Mouse (Mus musculus): ENCODE measurements around the gene Ick.

DNA sequence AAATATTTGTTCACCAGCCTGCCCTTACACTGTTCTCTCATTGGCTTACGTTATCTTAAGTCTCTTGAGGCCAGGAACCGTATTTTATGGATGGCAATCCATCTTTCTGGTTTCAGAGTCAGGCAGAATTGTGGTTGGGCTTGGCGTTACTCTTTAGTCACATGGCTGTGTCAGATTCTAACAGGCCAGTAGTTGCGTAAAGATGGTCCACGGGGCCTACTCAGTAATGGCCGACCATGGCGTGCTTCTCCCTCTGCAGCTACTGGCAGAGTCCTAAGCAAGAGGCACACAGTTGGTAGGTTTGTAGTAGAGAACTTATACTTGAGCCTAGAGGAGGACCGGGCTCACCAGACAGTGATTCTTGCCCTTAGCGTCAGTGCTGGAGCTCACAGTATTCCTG is 6.8 kb downstream of the Ick start:
- TF ChIP-seq CTCF (IDR thresholded peaks at IDR 0.05 in 2 of 3, conservative IDR thresholded peaks at IDR 0.05 in 1 of 3; ENCODE audit: control insufficient read depth in 1 of 3, insufficient read depth in 1 of 3, low read depth in 2 of 3, low read length in 3 of 3, poor library complexity in 1 of 3, severe bottlenecking in 1 of 3): no peak
- TF ChIP-seq USF2 (IDR thresholded peaks at IDR 0.05; ENCODE audit: borderline replicate concordance in 1 of 2, insufficient read depth in 1 of 2, low read depth in 1 of 2, low read length in 2 of 2): no peak
- no peak for TF ChIP-seq POLR2A (IDR thresholded peaks at IDR 0.05; ENCODE audit: control insufficient read depth in 1 of 2, insufficient read depth in 1 of 2, low read depth in 1 of 2, low read length in 2 of 2, poor library complexity in 1 of 2)
- no peak for TF ChIP-seq RAD21 (IDR thresholded peaks at IDR 0.05; ENCODE audit: low read depth, low read length)
- TF ChIP-seq GATA1 (IDR thresholded peaks at IDR 0.05; ENCODE audit: low read depth, low read length): no peak
- TF ChIP-seq ELF1 (IDR thresholded peaks at IDR 0.05; ENCODE audit: low read depth, low read length): no peak
- TF ChIP-seq HCFC1 (IDR thresholded peaks at IDR 0.05; ENCODE audit: low read depth, low read length): no peak
- no peak for TF ChIP-seq MAX (IDR thresholded peaks at IDR 0.05; ENCODE audit: low read length)
- TF ChIP-seq ZMIZ1 (IDR thresholded peaks at IDR 0.05; ENCODE audit: low read depth, low read length): no peak
- TF ChIP-seq MYC (IDR thresholded peaks at IDR 0.05; ENCODE audit: low read depth, low read length): no peak
- TF ChIP-seq E2F4 (IDR thresholded peaks at IDR 0.05; ENCODE audit: borderline replicate concordance, low read depth, low read length): no peak

Data from MEL (cell line).